Mouse (Mus musculus) cerebral cortex, adult 2 months (tissue): ENCODE measurements around the gene 5530401A14Rik.

Source experiments
- WGBS: fragments of 180-500 bp; shearing (Covaris S2); methylation state at CpG from one replicate; pipeline ENCODE4 v1.1.7; 2018; 5-methylcytosine and 5-hydroxymethylcytosine counted together

Gene 5530401A14Rik

GRCm38 (mm10) chr11:81860250-81860972 is at the start of gene 5530401A14Rik:
Gene 5530401A14Rik, plus strand, starts transcription at chr11:81860673.
- 76% methylated on average over 4 of the region's 4 CpGs for WGBS

DNA sequence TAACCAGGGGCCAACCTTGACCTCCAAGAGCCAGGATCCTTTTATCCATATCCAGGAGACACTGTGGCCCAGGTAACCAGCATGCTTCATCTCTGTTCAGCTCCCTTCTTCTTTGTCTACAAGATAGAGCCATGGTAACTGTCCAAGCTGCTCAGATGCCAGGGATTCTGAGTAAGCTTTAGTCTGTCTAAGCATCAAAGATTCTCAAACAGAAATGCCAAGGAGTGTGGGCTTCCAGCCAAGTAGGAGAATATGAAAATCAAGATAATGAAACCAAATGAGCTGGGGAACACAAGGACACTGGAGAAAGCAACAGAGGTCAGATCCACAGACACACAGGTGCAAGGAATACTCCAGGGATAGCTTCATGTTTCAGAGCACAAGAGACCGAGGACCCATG is 45.7 kb upstream of the 5530401A14Rik start:
- WGBS = 52% methylated on average over 1 of the region's 1 CpGs

DNA sequence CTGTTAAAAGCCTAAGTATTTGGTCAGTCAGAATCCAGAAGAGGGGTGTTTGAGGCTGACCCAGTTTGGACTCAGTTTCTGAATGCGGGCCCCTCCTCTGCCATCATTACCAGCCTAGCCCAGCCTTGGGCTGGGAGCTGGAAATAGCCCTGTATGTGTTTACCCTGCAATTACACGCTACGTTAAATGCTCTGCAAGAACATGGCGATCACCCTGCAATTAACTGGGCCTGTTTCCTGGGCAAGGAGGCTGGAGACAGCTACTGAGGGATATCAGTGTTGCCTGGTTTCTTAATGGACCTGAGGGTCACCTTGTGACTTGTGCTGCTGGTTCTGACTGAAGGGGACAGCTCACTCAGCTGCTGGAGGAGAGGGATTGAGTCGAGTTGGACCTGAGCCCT is 43.9 kb upstream of the 5530401A14Rik start:
- WGBS = 56% methylated on average over 5 of the region's 5 CpGs

DNA sequence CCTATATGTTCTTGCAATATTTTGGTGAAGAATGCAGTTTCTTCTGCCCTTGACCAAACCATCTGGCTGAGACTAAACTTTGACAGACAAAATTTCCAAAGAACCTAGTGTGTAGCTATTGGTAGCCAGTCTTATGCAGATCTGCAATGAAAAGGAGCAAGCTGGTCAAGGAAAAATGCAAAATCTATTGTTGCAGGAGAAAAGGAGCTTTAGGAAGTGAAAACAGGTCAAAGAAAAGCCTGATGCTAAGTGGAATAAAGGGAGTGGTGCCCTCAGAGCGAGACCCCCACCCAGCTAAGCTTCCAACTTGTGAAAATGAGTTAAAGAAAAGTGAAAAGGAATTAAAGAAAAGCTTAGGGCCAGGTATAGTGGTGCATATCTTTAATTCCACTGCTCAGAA is 28.1 kb upstream of the 5530401A14Rik start:
- 76% methylated on average over 1 of the region's 1 CpGs for WGBS

- 71% methylated on average over 4 of the region's 4 CpGs for WGBS
Observed at GRCm38 (mm10) chr11:81838426-81838825, 22.0 kb upstream of the 5530401A14Rik start.

DNA sequence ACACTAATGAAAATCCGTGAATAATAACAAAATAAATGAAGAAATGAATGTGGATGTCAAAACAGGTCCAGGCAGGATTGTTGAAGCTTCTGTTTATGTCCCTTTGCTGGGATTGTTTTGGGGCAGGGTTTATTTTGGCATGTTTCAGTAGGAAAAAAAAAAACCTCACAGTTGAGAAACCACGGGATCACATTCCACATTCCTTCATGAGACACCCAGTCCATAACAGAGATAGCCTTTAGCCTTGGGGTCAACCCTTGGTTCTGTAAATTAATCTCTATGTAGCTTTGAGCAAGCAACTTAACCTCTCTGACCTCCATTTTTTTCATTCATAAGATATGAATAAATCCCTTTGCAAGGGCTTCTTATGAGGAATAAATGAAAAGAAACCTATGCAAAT is 19.5 kb upstream of the 5530401A14Rik start:
- 73% methylated on average over 2 of the region's 2 CpGs for WGBS

- WGBS = 48% methylated on average over 5 of the region's 5 CpGs
Observed at GRCm38 (mm10) chr11:81845010-81845685, 15.3 kb upstream of the 5530401A14Rik start.

GRCm38 (mm10) chr11:81845686-81846036 is 14.8 kb upstream of the 5530401A14Rik start:
- 87% methylated on average over 3 of the region's 3 CpGs for WGBS

- WGBS = 89% methylated on average over 1 of the region's 1 CpGs
Observed at GRCm38 (mm10) chr11:81847773-81848490, 12.5 kb upstream of the 5530401A14Rik start.

DNA sequence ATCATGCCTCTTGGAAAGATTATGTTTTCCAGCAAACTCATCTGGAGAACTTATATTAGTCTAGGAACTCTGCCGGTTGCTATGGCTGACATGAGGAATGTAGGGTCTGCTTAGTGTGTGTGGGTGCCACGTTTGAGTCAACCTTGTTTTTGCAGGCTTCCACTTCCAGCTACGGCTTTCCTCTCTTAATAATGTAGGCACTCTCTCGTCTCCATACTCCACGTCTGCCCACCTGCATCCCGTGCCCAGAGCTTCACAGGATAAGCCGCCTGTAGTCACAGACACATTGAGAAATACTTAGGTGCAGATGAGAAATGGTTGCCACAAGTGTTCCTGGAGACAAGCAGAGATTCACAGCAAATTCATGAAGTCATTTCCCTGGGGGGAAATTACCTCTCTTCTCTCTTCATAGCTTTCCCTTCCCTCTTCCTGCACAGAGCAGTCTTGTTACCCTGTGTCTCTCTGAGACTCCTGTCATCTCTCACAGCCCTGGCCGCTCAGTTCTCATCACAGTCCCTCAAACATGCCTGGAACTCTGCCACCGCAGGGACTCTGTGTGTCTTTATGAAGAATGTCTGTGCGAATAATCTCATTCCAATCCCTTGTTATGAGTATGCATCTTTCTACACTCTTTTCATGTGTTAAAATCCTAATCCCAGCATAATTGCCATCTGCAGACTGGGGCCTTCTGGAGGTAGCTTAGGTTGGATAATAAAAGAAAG is 5.3 kb downstream of the 5530401A14Rik start:
- 39% methylated on average over 10 of the region's 10 CpGs for WGBS

DNA sequence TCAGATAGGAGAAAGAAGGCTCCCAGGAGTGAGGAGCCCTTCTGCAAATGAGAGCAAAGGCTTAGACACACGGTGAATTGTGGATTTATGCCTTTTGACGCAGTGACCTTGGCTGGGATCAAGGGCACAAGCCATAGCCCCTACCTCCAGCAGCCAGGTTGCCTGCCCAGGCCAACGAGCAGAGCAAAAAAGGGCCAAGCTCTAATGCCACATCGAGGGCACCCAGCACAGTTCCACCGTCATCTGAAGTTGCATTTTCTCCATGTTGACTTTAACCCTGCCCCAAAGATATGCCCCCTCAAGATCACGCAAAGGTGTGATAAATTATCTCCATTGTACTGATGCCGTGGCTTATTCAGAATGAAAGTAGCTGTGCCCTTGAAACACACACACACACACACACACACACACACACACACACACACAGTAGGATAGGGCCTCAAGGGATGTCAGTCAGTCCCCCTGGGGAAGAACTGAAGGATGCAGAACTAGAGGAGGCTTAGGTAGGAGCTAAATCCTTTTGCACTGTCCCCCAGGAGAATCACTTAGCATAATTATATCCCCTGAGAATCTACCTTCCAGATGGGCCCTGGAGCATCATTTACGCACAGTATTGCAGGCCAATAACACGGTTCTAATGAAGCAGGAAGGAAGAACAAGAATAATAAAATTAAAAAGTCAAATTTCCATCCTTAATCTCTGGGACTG is 11.2 kb downstream of the 5530401A14Rik start:
- 79% methylated on average over 9 of the region's 9 CpGs for WGBS

DNA sequence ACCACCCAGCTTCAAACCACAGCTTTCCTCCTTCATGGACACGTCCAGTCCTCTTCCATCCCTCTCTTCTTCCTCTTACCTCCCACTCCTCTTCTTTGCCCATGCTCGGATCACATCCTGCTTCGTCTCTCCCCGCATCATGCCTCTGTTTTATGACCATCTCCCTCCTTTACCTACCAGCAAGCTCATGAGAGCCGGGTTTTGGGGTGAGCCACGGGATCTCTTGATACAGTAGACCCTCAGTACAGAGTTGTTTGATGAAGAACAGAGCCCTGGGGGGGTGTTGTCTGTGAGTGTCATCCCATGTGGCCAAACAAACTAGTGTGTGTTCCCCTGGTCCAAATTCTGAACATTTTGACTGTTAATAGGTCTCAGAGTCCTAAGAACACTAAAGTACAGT is 36.0 kb downstream of the 5530401A14Rik start:
- 87% methylated on average over 6 of the region's 6 CpGs for WGBS

- WGBS = 17% methylated on average over 8 of the region's 8 CpGs
Observed at GRCm38 (mm10) chr11:81897547-81898354, 37.3 kb downstream of the 5530401A14Rik start.

- 67% methylated on average over 1 of the region's 1 CpGs for WGBS
Observed at GRCm38 (mm10) chr11:81908760-81909159, 48.3 kb downstream of the 5530401A14Rik start.

DNA sequence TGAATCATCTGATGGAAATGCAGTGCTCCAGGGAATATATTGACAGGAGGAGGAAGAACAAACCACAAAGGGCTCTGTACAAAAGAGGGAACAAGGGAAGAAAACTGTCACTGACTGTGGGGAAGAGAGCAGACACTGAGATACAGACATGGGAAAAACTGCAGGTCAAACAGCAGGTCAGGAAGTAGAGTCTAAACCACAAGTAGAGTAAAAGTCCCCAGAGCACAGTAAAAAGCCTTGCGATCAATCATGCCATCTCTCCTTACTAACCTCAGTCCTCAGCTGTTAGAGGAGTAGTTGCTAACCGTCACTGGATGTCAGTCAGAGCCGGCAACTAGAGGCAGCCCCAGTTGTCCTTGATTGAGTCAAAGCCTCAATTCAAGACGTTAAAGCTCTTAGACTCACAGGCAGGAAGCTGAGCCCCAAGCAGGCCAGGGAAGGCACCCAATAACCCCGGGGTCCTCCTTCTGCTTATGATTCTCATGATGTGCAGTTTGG is 49.0 kb downstream of the 5530401A14Rik start:
- WGBS = 79% methylated on average over 5 of the region's 5 CpGs

DNA sequence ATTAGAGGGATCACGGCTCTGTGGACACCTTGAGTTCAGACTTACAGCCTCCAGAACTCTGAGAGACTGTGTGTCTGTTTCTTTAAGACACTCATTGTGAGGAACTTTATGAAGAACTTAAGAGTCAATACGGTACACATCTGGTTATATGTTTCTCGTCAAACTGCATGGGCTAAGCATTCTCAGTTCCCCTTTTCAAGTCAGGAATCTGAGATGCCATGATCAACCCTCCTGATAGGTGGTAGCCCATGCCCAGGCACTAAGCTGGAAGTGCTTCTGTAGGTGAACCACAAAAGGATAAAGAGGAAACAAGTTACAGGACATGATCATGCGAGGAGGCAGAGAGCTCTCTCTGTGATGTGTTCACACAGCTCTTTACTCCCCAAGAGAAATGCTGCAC is 52.6 kb downstream of the 5530401A14Rik start:
- WGBS = 92% methylated on average over 4 of the region's 4 CpGs

DNA sequence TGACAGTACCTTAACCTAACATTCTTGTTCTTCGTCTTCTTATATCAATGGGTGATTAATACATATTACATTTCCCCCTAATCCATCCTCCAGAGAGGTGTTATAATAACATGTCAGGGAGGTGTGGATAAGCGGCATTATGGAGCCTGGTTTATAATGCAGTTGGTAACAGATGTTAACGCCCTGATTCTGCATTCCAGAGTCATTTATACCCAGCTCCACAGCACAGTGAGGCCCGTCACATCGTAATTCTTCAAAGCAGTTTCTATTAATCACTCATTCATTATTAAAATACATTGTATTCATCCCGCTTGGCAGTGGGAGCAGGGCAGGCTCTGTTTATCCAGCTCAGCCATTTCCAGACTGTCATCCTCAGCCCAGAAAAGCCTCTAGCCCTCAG is 55.0 kb downstream of the 5530401A14Rik start:
- 59% methylated on average over 6 of the region's 6 CpGs for WGBS

GRCm38 (mm10) chr11:81923096-81923495 is 62.6 kb downstream of the 5530401A14Rik start:
- 78% methylated on average over 2 of the region's 2 CpGs for WGBS

DNA sequence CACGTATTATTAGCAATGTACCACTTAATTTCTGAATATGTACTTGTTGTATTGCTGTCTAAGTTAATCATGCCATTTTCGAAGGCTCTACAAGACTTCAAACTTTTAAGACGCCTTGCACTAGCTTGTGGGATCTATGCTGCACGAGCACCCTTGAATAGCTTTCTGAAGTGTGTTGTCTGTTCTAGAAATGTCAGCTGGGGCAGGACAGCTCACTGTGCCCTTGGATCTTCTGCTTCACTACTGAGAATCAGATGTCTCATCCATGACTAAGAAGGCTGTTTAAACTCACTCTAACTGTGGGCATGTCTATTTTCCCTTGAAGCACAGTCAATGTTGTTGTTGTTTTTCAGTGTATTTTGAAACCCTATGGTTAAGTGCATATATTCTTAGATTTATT is 63.2 kb downstream of the 5530401A14Rik start:
- WGBS = 92% methylated on average over 4 of the region's 4 CpGs

- WGBS = 83% methylated on average over 1 of the region's 1 CpGs
Observed at GRCm38 (mm10) chr11:81937516-81937915, 77.0 kb downstream of the 5530401A14Rik start.
